7 mouse cellular contexts compared by ENCODE assay signal in genomic region chr2:38711421-38711861, GRCm38 (mm10). TPM values are rescaled to one million over a fixed set of nuclear protein-coding genes. Genes with fewer than 3 reads are reported as not detected.
A peak's percentile ranks its signal among the peaks of the same experiment; 100 is the strongest.
DNase-seq lines count a peak whose midpoint lies in the region; ATAC-seq and TF ChIP-seq lines count a peak whose summit lies in the region.

No protein-coding gene starts in this region.

- peak overlapping the region; percentile 18 to 37 for H3K4me3 ChIP-seq in ES-E14 (ENCODE audit: insufficient read depth in 1 of 2, low read depth in 1 of 2, low read length in 2 of 2, poor library complexity in 1 of 2, severe bottlenecking in 1 of 2)
- peak overlapping the region; percentile 8; the same call in 1 of the 2 replicates for H3K4me3 ChIP-seq in bone marrow macrophage, adult 2 months (ENCODE audit: insufficient read depth, low read length)
- H3K4me3 ChIP-seq in hindbrain, embryonic 11.5 days (ENCODE audit: low read depth, low read length), result peak overlapping the region; percentile 25
- H3K4me3 ChIP-seq in liver, embryonic 15.5 days (replicated peaks), result peak overlapping the region; percentile 21

- peaks cover 0 to 7% of the 10 kb centered on the region in 2 experiments; a peak in 1 of 4 replicates for H3K4me1 ChIP-seq in ES-E14 (ENCODE audit: control insufficient read depth in 2 of 2, insufficient read depth in 2 of 2, low read length in 2 of 2, poor library complexity in 1 of 2)
- H3K4me1 ChIP-seq in bone marrow macrophage, adult 2 months (ENCODE audit: control insufficient read depth, insufficient read depth, low read length), result no peaks in the 10 kb centered on the region
- peaks cover 14% of the 10 kb centered on the region; the same call in 1 of the 2 replicates for H3K4me1 ChIP-seq in hindbrain, embryonic 11.5 days (replicated peaks; ENCODE audit: control insufficient read depth, insufficient read depth, low read length)
- H3K4me1 ChIP-seq in liver, embryonic 15.5 days (replicated peaks), result peaks cover 19% of the 10 kb centered on the region

- DNase-seq in ES-E14 (ENCODE audit: low read depth, low spot score), result no peak
- DNase-seq in hindbrain, embryonic 11.5 days (ENCODE audit: low spot score), result peak; percentile 68
- DNase-seq in right cerebral cortex, postnatal 25 days, result no peak
- no peak for DNase-seq in cerebellum, adult 9-10 months
- no peak for DNase-seq in frontal cortex, adult 2 months (ENCODE audit: extremely low spot score in 1 of 2, low spot score in 1 of 2)

- H3K9ac ChIP-seq in ES-E14 (ENCODE audit: insufficient read depth, low read depth, low read length, poor library complexity, severe bottlenecking), result no peak overlapping the region
- H3K9ac ChIP-seq in hindbrain, embryonic 11.5 days (ENCODE audit: low read depth, low read length), result no peak overlapping the region
- H3K9ac ChIP-seq in liver, embryonic 15.5 days, result no peak overlapping the region

- in situ Hi-C loops in ES-E14 (cut with MboI; ENCODE audit: low sequenced_read_pairs in 2 of 2, unreplicated experiment in 2 of 2), result loop anchor here (5.0 to 10.0 kb wide), 2 partner anchors 364 to 367 kb away; no protein-coding TSS in a partner anchor

- WGBS in hindbrain, embryonic 11.5 days, result 2% methylated on average over 27 of the region's 40 CpGs
- WGBS in liver, embryonic 15.5 days (ENCODE audit: insufficient replicate concordance), result 2% methylated on average over 40 of the region's 40 CpGs

- H3K9me3 ChIP-seq in ES-E14 (ENCODE audit: control insufficient read depth, insufficient read depth, low read depth, low read length), result no peaks in the 10 kb centered on the region
- H3K9me3 ChIP-seq in hindbrain, embryonic 11.5 days (ENCODE audit: control insufficient read depth, low read length), result no peaks in the 10 kb centered on the region
- H3K9me3 ChIP-seq in liver, embryonic 15.5 days (replicated peaks), result no peaks in the 10 kb centered on the region

- H3K27me3 ChIP-seq in hindbrain, embryonic 11.5 days (ENCODE audit: control insufficient read depth, insufficient read depth, low read length), result peaks cover 77% of the 10 kb centered on the region
- peaks cover 84% of the 10 kb centered on the region for H3K27me3 ChIP-seq in liver, embryonic 15.5 days

- no peak for TF ChIP-seq POLR2A in bone marrow macrophage, adult 2 months (IDR thresholded peaks at IDR 0.05; ENCODE audit: borderline replicate concordance, low read depth, low read length)

- H3K4me2 ChIP-seq in hindbrain, embryonic 11.5 days (replicated peaks; ENCODE audit: low read depth, low read length), result peak overlapping the region; percentile 45; the same call in 1 of the 2 replicates
- peak overlapping the region; percentile 58 for H3K4me2 ChIP-seq in liver, embryonic 15.5 days

- no peak for TF ChIP-seq CTCF in bone marrow macrophage, adult 2 months (IDR thresholded peaks at IDR 0.05; ENCODE audit: low read depth, low read length)

- no peaks in the 10 kb centered on the region for H3K36me3 ChIP-seq in ES-E14 (ENCODE audit: control insufficient read depth, insufficient read depth, low read length, poor library complexity, severe bottlenecking)
- no peaks in the 10 kb centered on the region for H3K36me3 ChIP-seq in hindbrain, embryonic 11.5 days (ENCODE audit: control insufficient read depth, insufficient read depth, low read length)
- no peaks in the 10 kb centered on the region for H3K36me3 ChIP-seq in liver, embryonic 15.5 days (replicated peaks)

- H3K27ac ChIP-seq in ES-E14 (ENCODE audit: insufficient read depth, low read depth, low read length, poor library complexity, severe bottlenecking), result no peak overlapping the region
- no peak overlapping the region for H3K27ac ChIP-seq in bone marrow macrophage, adult 2 months (ENCODE audit: insufficient read depth, low read depth, low read length)
- no peak overlapping the region for H3K27ac ChIP-seq in hindbrain, embryonic 11.5 days (ENCODE audit: low read depth, low read length)
- no peak overlapping the region for H3K27ac ChIP-seq in liver, embryonic 15.5 days (replicated peaks)

- ATAC-seq in hindbrain, embryonic 11.5 days (ENCODE audit: low FRiP score), result no peak
- ATAC-seq in liver, embryonic 15.5 days (ENCODE audit: insufficient read depth), result no peak

TF ChIP-seq in ES-E14, 5 proteins besides CTCF, POLR2A, EP300 and RAD21:
- no peak for TF ChIP-seq ZC3H11A (IDR thresholded peaks at IDR 0.05; ENCODE audit: borderline replicate concordance, low read depth, low read length)
- no peak for TF ChIP-seq ZNF384 (IDR thresholded peaks at IDR 0.05; ENCODE audit: low read depth, low read length)
- TF ChIP-seq HCFC1 (IDR thresholded peaks at IDR 0.05; ENCODE audit: borderline replicate concordance, insufficient read depth, low read length), result no peak

RNA-seq across cellular contexts. Expression of gene Nr5a1, which starts 2.9 kb away (rescaled TPM):
- total RNA-seq in ES-E14 (2012; rRNA removed), result 0.13 TPM in 1 of 2 replicates, not detected in the other
- not detected in 2 replicates for polyA plus RNA-seq in bone marrow macrophage, adult 2 months (2012; ENCODE audit: insufficient read depth, insufficient read length, missing spikeins)
- polyA plus RNA-seq in hindbrain, embryonic 11.5 days (2014; fragmentation: Nextera tagmentation; extraction: Ambion mirVana), result 0.19 and 0.20 TPM in 2 replicates
- polyA plus RNA-seq in liver, embryonic 15.5 days (2015; fragmentation: Nextera tagmentation; extraction: Ambion mirVana), result 0.06 TPM in 1 of 2 replicates, not detected in the other
- polyA plus RNA-seq in frontal cortex, adult 2 months (2012; rRNA removed), result 0.06 and 0.11 TPM in 2 replicates
